ENCODE assay signal across 9 mouse cellular contexts in the genomic region with DNA sequence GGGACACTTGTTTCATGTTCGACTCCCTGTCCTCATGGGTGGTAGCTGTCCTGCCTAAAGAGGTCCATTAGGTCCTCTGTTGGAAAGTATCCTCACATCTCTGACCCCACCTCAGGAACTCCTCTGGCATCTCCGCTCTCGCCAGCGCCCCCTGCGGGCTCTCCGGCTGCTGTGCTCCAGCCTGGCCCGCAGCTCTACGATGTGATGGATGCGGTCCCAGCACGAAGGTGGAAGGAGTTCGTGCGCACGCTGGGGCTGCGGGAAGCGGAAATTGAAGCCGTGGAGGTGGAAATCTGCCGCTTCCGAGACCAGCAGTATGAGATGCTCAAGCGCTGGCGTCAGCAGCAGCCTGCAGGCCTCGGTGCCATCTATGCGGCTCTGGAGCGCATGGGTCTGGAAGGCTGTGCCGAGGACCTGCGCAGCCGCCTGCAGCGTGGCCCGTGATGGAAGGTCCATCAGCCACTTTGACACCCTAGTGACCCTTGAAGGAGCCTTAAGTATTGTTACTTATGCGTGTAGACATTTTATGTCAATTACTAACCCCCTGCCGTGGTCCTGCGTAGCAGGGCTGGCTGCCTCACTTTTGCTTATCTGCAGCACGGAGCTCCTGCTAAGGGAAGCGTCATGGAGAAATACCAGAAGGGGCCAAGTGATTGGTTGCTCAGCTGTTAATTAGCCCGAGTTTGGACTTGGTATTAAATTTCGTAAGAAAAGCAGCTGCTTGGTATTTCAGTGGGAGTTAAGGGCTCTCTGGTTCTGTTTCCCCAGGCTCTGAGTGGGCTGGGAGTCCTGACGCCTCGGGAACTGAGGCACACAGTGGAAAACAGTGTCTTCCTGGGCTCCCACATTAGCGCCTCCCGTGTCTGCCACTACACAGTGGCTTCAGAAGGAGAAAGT. TPM values are rescaled to one million over a fixed set of nuclear protein-coding genes. Genes with fewer than 3 reads are reported as not detected.
DNase-seq lines count a peak whose midpoint lies in the region; ATAC-seq and TF ChIP-seq lines count a peak whose summit lies in the region.
"Had no signal": no experiment of that assay in that cellular context is flagged by ENCODE, and none has a peak within 500 bp of the region (broad histone marks: within the 10 kb centered on the region; RNA-seq: fewer than 3 reads in every experiment).

No protein-coding gene starts in this region.

- H3K4me3 ChIP-seq in hindbrain, embryonic 10.5 days: peak overlapping the region; percentile 39
- 0 out of 2 replicates have a peak overlapping the region, but pooled peaks have one; percentile 8 for H3K4me3 ChIP-seq in limb, embryonic 11.5 days (ENCODE audit: low read depth, low read length)
- H3K4me3 ChIP-seq in midbrain, postnatal 0 days (ENCODE audit: low read depth, low read length): no peak overlapping the region
- H3K4me3 ChIP-seq: erythroblast, embryonic 14.5 days had no signal

- H3K27ac ChIP-seq in hindbrain, embryonic 10.5 days: no peak overlapping the region
- H3K27ac ChIP-seq in limb, embryonic 11.5 days (replicated peaks; ENCODE audit: low read depth, low read length): no peak overlapping the region
- no peak overlapping the region for H3K27ac ChIP-seq in midbrain, postnatal 0 days (ENCODE audit: low read depth, low read length)

- H3K9me3 ChIP-seq in hindbrain, embryonic 10.5 days: no peaks in the 10 kb centered on the region
- no peaks in the 10 kb centered on the region for H3K9me3 ChIP-seq in limb, embryonic 11.5 days (ENCODE audit: control insufficient read depth, low read length)
- no peaks in the 10 kb centered on the region for H3K9me3 ChIP-seq in midbrain, postnatal 0 days (ENCODE audit: low read length)

- peak; percentile 29 for DNase-seq in adrenal gland, adult 2 months
- DNase-seq in adrenal gland, adult 8-10 months: no peak
- DNase-seq in thymus, postnatal 0 days (ENCODE audit: low spot score): peak; percentile 64
- DNase-seq in thymus, postnatal 36 days: no peak
- peak; percentile 75 for DNase-seq in hindbrain, embryonic 10.5 days (ENCODE audit: low spot score)
- peak; percentile 83 for DNase-seq in limb, embryonic 11.5 days (ENCODE audit: low spot score)
- DNase-seq in midbrain, postnatal 0 days (ENCODE audit: low spot score): peak; percentile 52
- DNase-seq in frontal cortex, postnatal 10 days (ENCODE audit: low spot score in 2 of 2): no peak

- TF ChIP-seq CTCF in midbrain, postnatal 0 days (IDR thresholded peaks at IDR 0.05): peak; percentile 67

- WGBS in hindbrain, embryonic 10.5 days: 3% methylated on average over 39 of the region's 39 CpGs
- 2% methylated on average over 39 of the region's 39 CpGs for WGBS in limb, embryonic 11.5 days
- 9% methylated on average over 39 of the region's 39 CpGs for WGBS in midbrain, postnatal 0 days

- peak overlapping the region; percentile 27 for H3K4me2 ChIP-seq in limb, embryonic 11.5 days (ENCODE audit: low read depth, severe bottlenecking)
- H3K4me2 ChIP-seq in midbrain, postnatal 0 days (ENCODE audit: low read depth, low read length, poor library complexity, severe bottlenecking): peak overlapping the region; percentile 30

- ATAC-seq in limb, embryonic 11.5 days (ENCODE audit: insufficient number of reproducible peaks, low FRiP score, low TSS enrichment, low read depth): no peak
- ATAC-seq in midbrain, postnatal 0 days (ENCODE audit: low FRiP score): no peak

- peaks cover 7% of the 10 kb centered on the region; the same call in 1 of the 2 replicates for H3K36me3 ChIP-seq in hindbrain, embryonic 10.5 days
- H3K36me3 ChIP-seq in limb, embryonic 11.5 days (ENCODE audit: control insufficient read depth, insufficient read depth, low read length): no peaks in the 10 kb centered on the region
- 0 out of 2 replicates have a peak, but pooled peaks cover 6% of the 10 kb centered on the region for H3K36me3 ChIP-seq in midbrain, postnatal 0 days (ENCODE audit: insufficient read depth, low read length)

- 0 out of 2 replicates have a peak overlapping the region, but pooled peaks have one; percentile 4 for H3K9ac ChIP-seq in limb, embryonic 11.5 days (ENCODE audit: low read length)
- no peak overlapping the region for H3K9ac ChIP-seq in midbrain, postnatal 0 days (replicated peaks; ENCODE audit: low read length, poor library complexity, severe bottlenecking)

- peaks cover 100% of the 10 kb centered on the region for H3K27me3 ChIP-seq in hindbrain, embryonic 10.5 days (ENCODE audit: insufficient read depth, poor library complexity, severe bottlenecking)
- H3K27me3 ChIP-seq in limb, embryonic 11.5 days (ENCODE audit: control insufficient read depth, insufficient read depth, low read length): peaks cover 85% of the 10 kb centered on the region
- H3K27me3 ChIP-seq in midbrain, postnatal 0 days (ENCODE audit: insufficient read depth, low read length): peaks cover 89% of the 10 kb centered on the region

- peaks cover 44% of the 10 kb centered on the region for H3K4me1 ChIP-seq in hindbrain, embryonic 10.5 days (replicated peaks)
- H3K4me1 ChIP-seq in limb, embryonic 11.5 days (ENCODE audit: control insufficient read depth, insufficient read depth, low read length): peaks cover 26% of the 10 kb centered on the region
- H3K4me1 ChIP-seq in midbrain, postnatal 0 days (ENCODE audit: insufficient read depth, low read length): 0 out of 2 replicates have a peak, but pooled peaks cover 3% of the 10 kb centered on the region

RNA-seq across cellular contexts. Expression of a gene that starts 3.9 kb away (rescaled TPM):
- 1 to 10 TPM in 1 of 2 experiments, under 1 TPM in 1; 0.79 to 1.3 TPM for total RNA-seq in adrenal gland, adult 2 months (2021)
- polyA plus RNA-seq in adrenal gland, adult 2 months (2012; rRNA removed): 2.5 TPM in 2 replicates
- 1 to 10 TPM in 3 of 4 experiments, under 1 TPM in 1; 0.73 to 2.0 (median 1.3) TPM for total RNA-seq in adrenal gland, adult 8-10 months (2022)
- polyA plus RNA-seq in thymus, postnatal 0 days (2015; fragmentation: Nextera tagmentation; extraction: Ambion mirVana): 37.7 and 44.1 TPM in 2 replicates
- polyA plus RNA-seq in hindbrain, embryonic 10.5 days (2016; fragmentation: Nextera tagmentation; extraction: Ambion mirVana): 0.70 and 0.82 TPM in 2 replicates
- polyA plus RNA-seq in limb, embryonic 11.5 days (2014; fragmentation: Nextera tagmentation; extraction: Ambion mirVana): 0.38 and 0.79 TPM in 2 replicates
- total RNA-seq in midbrain, postnatal 0 days (2014; rRNA removed): 0.99 and 2.0 TPM in 2 replicates
- polyA plus RNA-seq in midbrain, postnatal 0 days (2015; fragmentation: Nextera tagmentation; extraction: Ambion mirVana): 0.38 and 0.49 TPM in 2 replicates

RNA-seq across cellular contexts. Expression of a gene that starts 32.5 kb away (rescaled TPM):
- 1 to 10 TPM; 1.7 to 2.3 TPM for total RNA-seq in adrenal gland, adult 2 months (2021)
- polyA plus RNA-seq in adrenal gland, adult 2 months (2012; rRNA removed): 8.3 and 10.4 TPM in 2 replicates
- total RNA-seq in adrenal gland, adult 8-10 months (2022): 1 to 10 TPM; 2.1 to 6.0 (median 4.4) TPM
- polyA plus RNA-seq in thymus, postnatal 0 days (2015; fragmentation: Nextera tagmentation; extraction: Ambion mirVana): 3.2 and 3.6 TPM in 2 replicates
- polyA plus RNA-seq in hindbrain, embryonic 10.5 days (2016; fragmentation: Nextera tagmentation; extraction: Ambion mirVana): 1.6 and 6.5 TPM in 2 replicates
- polyA plus RNA-seq in limb, embryonic 11.5 days (2014; fragmentation: Nextera tagmentation; extraction: Ambion mirVana): 1.6 and 1.9 TPM in 2 replicates
- 0.22 and 0.42 TPM in 2 replicates for total RNA-seq in midbrain, postnatal 0 days (2014; rRNA removed)
- 0.22 and 0.53 TPM in 2 replicates for polyA plus RNA-seq in midbrain, postnatal 0 days (2015; fragmentation: Nextera tagmentation; extraction: Ambion mirVana)

RNA-seq across cellular contexts. Expression of a gene that starts 39.0 kb away (rescaled TPM):
- not detected for total RNA-seq in adrenal gland, adult 2 months (2021)
- 0.57 TPM in 1 of 2 replicates, not detected in the other for polyA plus RNA-seq in adrenal gland, adult 2 months (2012; rRNA removed)
- total RNA-seq in adrenal gland, adult 8-10 months (2022): not detected
- 0.21 TPM in 1 of 2 replicates, not detected in the other for polyA plus RNA-seq in thymus, postnatal 0 days (2015; fragmentation: Nextera tagmentation; extraction: Ambion mirVana)
- 4.2 and 4.7 TPM in 2 replicates for polyA plus RNA-seq in hindbrain, embryonic 10.5 days (2016; fragmentation: Nextera tagmentation; extraction: Ambion mirVana)
- not detected in 2 replicates for polyA plus RNA-seq in limb, embryonic 11.5 days (2014; fragmentation: Nextera tagmentation; extraction: Ambion mirVana)
- not detected in 2 replicates for total RNA-seq in midbrain, postnatal 0 days (2014; rRNA removed)
- polyA plus RNA-seq in midbrain, postnatal 0 days (2015; fragmentation: Nextera tagmentation; extraction: Ambion mirVana): not detected in 2 replicates
- polyA plus RNA-seq: erythroblast, embryonic 14.5 days had no signal

RNA-seq across cellular contexts. Expression of a gene that starts 47.3 kb away (rescaled TPM):
- 10 to 100 TPM in 1 of 2 experiments, 1 to 10 TPM in 1; 7.4 to 15.5 TPM for total RNA-seq in adrenal gland, adult 2 months (2021)
- 21.9 and 30.7 TPM in 2 replicates for polyA plus RNA-seq in adrenal gland, adult 2 months (2012; rRNA removed)
- 10 to 100 TPM in 3 of 4 experiments, 1 to 10 TPM in 1; 8.7 to 19.5 (median 15.4) TPM for total RNA-seq in adrenal gland, adult 8-10 months (2022)
- polyA plus RNA-seq in thymus, postnatal 0 days (2015; fragmentation: Nextera tagmentation; extraction: Ambion mirVana): 3.4 and 3.9 TPM in 2 replicates
- polyA plus RNA-seq in hindbrain, embryonic 10.5 days (2016; fragmentation: Nextera tagmentation; extraction: Ambion mirVana): 9.6 and 12.4 TPM in 2 replicates
- 8.8 and 8.9 TPM in 2 replicates for polyA plus RNA-seq in limb, embryonic 11.5 days (2014; fragmentation: Nextera tagmentation; extraction: Ambion mirVana)
- total RNA-seq in midbrain, postnatal 0 days (2014; rRNA removed): 17.6 and 33.5 TPM in 2 replicates
- 13.0 and 15.1 TPM in 2 replicates for polyA plus RNA-seq in midbrain, postnatal 0 days (2015; fragmentation: Nextera tagmentation; extraction: Ambion mirVana)

RNA-seq across cellular contexts. Expression of a gene that starts 58.3 kb away (rescaled TPM):
- total RNA-seq in adrenal gland, adult 2 months (2021): 10 to 100 TPM; 43.4 to 65.0 TPM
- 22.1 and 25.5 TPM in 2 replicates for polyA plus RNA-seq in adrenal gland, adult 2 months (2012; rRNA removed)
- total RNA-seq in adrenal gland, adult 8-10 months (2022): 10 to 100 TPM; 49.5 to 53.2 (median 51.8) TPM
- polyA plus RNA-seq in thymus, postnatal 0 days (2015; fragmentation: Nextera tagmentation; extraction: Ambion mirVana): 65.1 and 98.8 TPM in 2 replicates
- polyA plus RNA-seq in hindbrain, embryonic 10.5 days (2016; fragmentation: Nextera tagmentation; extraction: Ambion mirVana): 90.0 and 118 TPM in 2 replicates
- polyA plus RNA-seq in limb, embryonic 11.5 days (2014; fragmentation: Nextera tagmentation; extraction: Ambion mirVana): 32.1 and 33.3 TPM in 2 replicates
- total RNA-seq in midbrain, postnatal 0 days (2014; rRNA removed): 228 and 259 TPM in 2 replicates
- 510 and 544 TPM in 2 replicates for polyA plus RNA-seq in midbrain, postnatal 0 days (2015; fragmentation: Nextera tagmentation; extraction: Ambion mirVana)

Comparison
In these comparisons a context has a peak if more than half of its experiments do, and no peak if none do; other contexts are left out.
1. DNase-seq: peak in adrenal gland, adult 2 months (single experiment), thymus, postnatal 0 days (single experiment), hindbrain, embryonic 10.5 days (single experiment), limb, embryonic 11.5 days (single experiment) and midbrain, postnatal 0 days (single experiment); none in adrenal gland, adult 8-10 months (single experiment), thymus, postnatal 36 days (0 of 2) and frontal cortex, postnatal 10 days (0 of 2).
2. RNA of a gene that starts 3.9 kb away (polyA plus RNA-seq): 37.7 to 44.1 TPM in thymus, postnatal 0 days; 2.5 TPM in adrenal gland, adult 2 months, 0.70 to 0.82 TPM in hindbrain, embryonic 10.5 days, 0.38 to 0.79 TPM in limb, embryonic 11.5 days and 0.38 to 0.49 TPM in midbrain, postnatal 0 days; every median in the first group is over 10 times any median in the second.